Comparison of ENCODE assay signal across 18 mouse cellular contexts in the genomic region with DNA sequence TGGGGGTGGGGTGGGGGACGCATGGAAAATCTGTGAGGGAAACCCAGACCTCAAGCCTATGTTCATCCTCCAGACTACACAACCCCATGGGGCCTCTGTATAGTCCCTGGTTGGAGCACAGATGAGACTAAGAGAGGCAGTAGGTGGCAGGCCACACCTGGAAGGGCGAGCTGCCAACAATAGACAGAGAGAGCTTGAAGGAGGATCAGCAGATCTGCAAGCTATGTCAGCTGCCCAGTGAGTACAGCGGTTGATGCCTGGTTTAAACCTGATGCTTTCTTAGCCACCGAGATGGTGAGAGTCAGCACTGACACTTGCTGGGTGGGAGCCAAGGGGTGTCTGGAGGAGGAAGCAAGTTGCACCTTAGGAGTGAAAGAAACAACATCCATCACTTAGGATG. TPM values are rescaled to one million over a fixed set of nuclear protein-coding genes. Genes with fewer than 3 reads are reported as not detected.
DNase-seq lines count a peak whose midpoint lies in the region; ATAC-seq and TF ChIP-seq lines count a peak whose summit lies in the region.
"Had no signal": no experiment of that assay in that cellular context is flagged by ENCODE, and none has a peak within 500 bp of the region (broad histone marks: within the 10 kb centered on the region; RNA-seq: fewer than 3 reads in every experiment).

No protein-coding gene starts in this region.

- peaks cover 4% of the 10 kb centered on the region; the same call in 1 of the 2 replicates for H3K4me1 ChIP-seq in kidney, postnatal 0 days (replicated peaks; ENCODE audit: insufficient read depth, low read length)
- H3K4me1 ChIP-seq in embryonic facial prominence, embryonic 10.5 days: peaks cover 49% of the 10 kb centered on the region
- peaks cover 69 to 77% of the 10 kb centered on the region in 2 experiments for H3K4me1 ChIP-seq in liver, embryonic 14.5 days (replicated peaks; ENCODE audit: control insufficient read depth in 2 of 2, insufficient read depth in 2 of 2, low read length in 1 of 2)
- peaks cover 22% of the 10 kb centered on the region for H3K4me1 ChIP-seq in kidney, embryonic 15.5 days

- no peaks in the 10 kb centered on the region for H3K27me3 ChIP-seq in kidney, postnatal 0 days (ENCODE audit: insufficient read depth, low read length)
- H3K27me3 ChIP-seq in embryonic facial prominence, embryonic 10.5 days (replicated peaks; ENCODE audit: low read depth, poor library complexity, severe bottlenecking): peaks cover 4% of the 10 kb centered on the region; the same call in 1 of the 2 replicates
- no peaks in the 10 kb centered on the region for H3K27me3 ChIP-seq in liver, embryonic 14.5 days (ENCODE audit: control insufficient read depth, insufficient read depth, low read length)
- H3K27me3 ChIP-seq in kidney, embryonic 15.5 days: no peaks in the 10 kb centered on the region
- H3K27me3 ChIP-seq: limb, embryonic 15.5 days had no signal

- no peak overlapping the region for H3K9ac ChIP-seq in kidney, postnatal 0 days (ENCODE audit: low read depth, low read length)
- peak overlapping the region; percentile 70 for H3K9ac ChIP-seq in liver, embryonic 14.5 days (replicated peaks)
- H3K9ac ChIP-seq in kidney, embryonic 15.5 days: no peak overlapping the region
- H3K9ac ChIP-seq: limb, embryonic 15.5 days had no signal

- no peak overlapping the region for H3K4me3 ChIP-seq in kidney, postnatal 0 days (replicated peaks; ENCODE audit: low read depth, low read length)
- no peak overlapping the region for H3K4me3 ChIP-seq in embryonic facial prominence, embryonic 10.5 days
- no peak overlapping the region for H3K4me3 ChIP-seq in liver, embryonic 14.5 days (ENCODE audit: insufficient read depth in 1 of 2, low read depth in 2 of 2, low read length in 2 of 2)
- H3K4me3 ChIP-seq in kidney, embryonic 15.5 days (replicated peaks): no peak overlapping the region
- H3K4me3 ChIP-seq: limb, embryonic 15.5 days had no signal

- H3K9me3 ChIP-seq in kidney, postnatal 0 days (replicated peaks; ENCODE audit: low read length): no peaks in the 10 kb centered on the region
- H3K9me3 ChIP-seq in embryonic facial prominence, embryonic 10.5 days: no peaks in the 10 kb centered on the region
- no peaks in the 10 kb centered on the region for H3K9me3 ChIP-seq in liver, embryonic 14.5 days (ENCODE audit: control insufficient read depth, low read length)
- H3K9me3 ChIP-seq in kidney, embryonic 15.5 days (replicated peaks): no peaks in the 10 kb centered on the region
- H3K9me3 ChIP-seq: limb, embryonic 15.5 days had no signal

- no peaks in the 10 kb centered on the region for H3K36me3 ChIP-seq in kidney, postnatal 0 days (ENCODE audit: insufficient read depth, low read length)
- no peaks in the 10 kb centered on the region for H3K36me3 ChIP-seq in embryonic facial prominence, embryonic 10.5 days (replicated peaks)
- no peaks in the 10 kb centered on the region for H3K36me3 ChIP-seq in liver, embryonic 14.5 days (replicated peaks; ENCODE audit: control insufficient read depth, insufficient read depth, low read depth)
- H3K36me3 ChIP-seq in kidney, embryonic 15.5 days: no peaks in the 10 kb centered on the region
- H3K36me3 ChIP-seq: limb, embryonic 15.5 days had no signal

- no peak for TF ChIP-seq EP300 in liver, embryonic 14.5 days (IDR thresholded peaks at IDR 0.05; ENCODE audit: low read depth)

- no peak for ATAC-seq in kidney, postnatal 0 days (replicated peaks; ENCODE audit: low FRiP score, low read depth)
- peak; percentile 13 for ATAC-seq in erythroblast, adult 5-6 weeks (replicated peaks; ENCODE audit: low FRiP score, poor library complexity, severe bottlenecking)
- peak; percentile 24; the same call in 1 of the 2 replicates for ATAC-seq in liver, embryonic 14.5 days (ENCODE audit: insufficient read depth)
- no peak for ATAC-seq in kidney, embryonic 15.5 days (replicated peaks; ENCODE audit: low FRiP score)
- ATAC-seq: hindbrain, postnatal 0 days had no signal

- 0 out of 2 replicates have a peak, but pooled peaks have one; percentile 9 for TF ChIP-seq CTCF in kidney, postnatal 0 days (IDR thresholded peaks at IDR 0.05; ENCODE audit: low read depth)
- no peak for TF ChIP-seq CTCF in liver, embryonic 14.5 days (IDR thresholded peaks at IDR 0.05; ENCODE audit: low read depth)

- no peak for DNase-seq in kidney, postnatal 0 days (ENCODE audit: low spot score)
- no peak for DNase-seq in kidney, postnatal 14 days
- DNase-seq in embryonic facial prominence, embryonic 10.5 days (ENCODE audit: low spot score): no peak
- no peak for DNase-seq in liver, embryonic 14.5 days (ENCODE audit: low read depth in 3 of 3, low spot score in 3 of 3)
- no peak for DNase-seq in cerebellum, postnatal 4 days (ENCODE audit: low spot score in 2 of 2)
- DNase-seq: adrenal gland, postnatal 10 days; cerebellum, adult 8-10 months; heart, postnatal 14 days; kidney, adult 9 months; lung, postnatal 14 days; right cerebral cortex, postnatal 14 days; thymus, postnatal 14 days had no signal

- no peak overlapping the region for H3K4me2 ChIP-seq in kidney, postnatal 0 days (ENCODE audit: low read length)
- H3K4me2 ChIP-seq in liver, embryonic 14.5 days (ENCODE audit: low read depth): peak overlapping the region; percentile 56
- H3K4me2 ChIP-seq in kidney, embryonic 15.5 days: no peak overlapping the region
- H3K4me2 ChIP-seq: limb, embryonic 15.5 days; midbrain, embryonic 11.5 days had no signal

- no peak overlapping the region for H3K27ac ChIP-seq in kidney, postnatal 0 days
- H3K27ac ChIP-seq in embryonic facial prominence, embryonic 10.5 days (replicated peaks): peak overlapping the region; percentile 49; the same call in 1 of the 2 replicates
- peak overlapping the region; percentile 95 for H3K27ac ChIP-seq in liver, embryonic 14.5 days
- no peak overlapping the region for H3K27ac ChIP-seq in kidney, embryonic 15.5 days
- H3K27ac ChIP-seq: hindbrain, postnatal 0 days; limb, embryonic 15.5 days had no signal

- 65% methylated on average over 4 of the region's 4 CpGs for whole genome bisulfite sequencing in kidney, postnatal 0 days
- WGBS in embryonic facial prominence, embryonic 10.5 days: 79% methylated on average over 4 of the region's 4 CpGs
- WGBS in liver, embryonic 14.5 days (ENCODE audit: insufficient replicate concordance): 49% methylated on average over 4 of the region's 4 CpGs
- WGBS in kidney, embryonic 15.5 days: 61% methylated on average over 3 of the region's 4 CpGs

RNA-seq across cellular contexts. Expression of a gene that starts 43.5 kb away (rescaled TPM):
- 52.2 and 52.6 TPM in 2 replicates for polyA plus RNA-seq in kidney, postnatal 0 days (2015; fragmentation: Nextera tagmentation; extraction: Ambion mirVana)
- polyA plus RNA-seq in embryonic facial prominence, embryonic 10.5 days (2016; fragmentation: Nextera tagmentation; extraction: Ambion mirVana): 20.0 and 22.4 TPM in 2 replicates
- total RNA-seq in erythroblast, adult 5-6 weeks (2015; ENCODE audit: low replicate concordance): 1.7 and 2.1 TPM in 2 replicates
- 1.1 and 1.5 TPM in 2 replicates for total RNA-seq in erythroblast, adult 5-6 weeks (2017; ENCODE audit: low replicate concordance)
- 3.3 and 3.7 TPM in 2 replicates for polyA plus RNA-seq in liver, embryonic 14.5 days (2012; rRNA removed)
- polyA plus RNA-seq in liver, embryonic 14.5 days (2014; fragmentation: Nextera tagmentation; extraction: Ambion mirVana): 1.9 and 2.1 TPM in 2 replicates
- polyA plus RNA-seq in kidney, embryonic 15.5 days (2015; fragmentation: Nextera tagmentation; extraction: Ambion mirVana): 42.9 and 46.8 TPM in 2 replicates
- total RNA-seq: MEL had no signal

Comparison
In these comparisons a context has a peak if more than half of its experiments do, and no peak if none do; other contexts are left out.
1. ATAC-seq: peak in erythroblast, adult 5-6 weeks (single experiment) and liver, embryonic 14.5 days (single experiment); none in kidney, postnatal 0 days (single experiment) and kidney, embryonic 15.5 days (single experiment).
2. H3K27ac ChIP-seq: peak in embryonic facial prominence, embryonic 10.5 days (single experiment) and liver, embryonic 14.5 days (single experiment); none in kidney, postnatal 0 days (single experiment) and kidney, embryonic 15.5 days (single experiment).